Mouse (Mus musculus): ENCODE measurements around the gene Pomp. TPM values are rescaled to one million over a fixed set of nuclear protein-coding genes. Genes with fewer than 3 reads are reported as not detected.
A peak's percentile ranks its signal among the peaks of the same experiment; 100 is the strongest.

The Pomp gene
- 682 and 692 TPM in 2 replicates for polyA plus RNA-seq (2015; fragmentation: Nextera tagmentation; extraction: Ambion mirVana)

- DNase-seq (ENCODE audit: low spot score), result peak; percentile 92
Observed at GRCm38 (mm10) chr5:147860449-147861261, at the start of gene Pomp. Gene Pomp (plus strand): TSS chr5:147860461.

GRCm38 (mm10) chr5:147812255-147813040, 47.8 kb upstream of the Pomp start:
- DNase-seq (ENCODE audit: low spot score), result no peak

- no peak for DNase-seq (ENCODE audit: low spot score)
Observed at GRCm38 (mm10) chr5:147814971-147815370, 45.3 kb upstream of the Pomp start.

GRCm38 (mm10) chr5:147815592-147815991, 44.7 kb upstream of the Pomp start:
- no peak for DNase-seq (ENCODE audit: low spot score)

GRCm38 (mm10) chr5:147816465-147816864, 43.8 kb upstream of the Pomp start:
- DNase-seq (ENCODE audit: low spot score), result no peak

- DNase-seq (ENCODE audit: low spot score), result no peak
Observed at GRCm38 (mm10) chr5:147817747-147818496, 42.3 kb upstream of the Pomp start.

GRCm38 (mm10) chr5:147818866-147819265, 41.4 kb upstream of the Pomp start:
- no peak for DNase-seq (ENCODE audit: low spot score)

GRCm38 (mm10) chr5:147819895-147820294, 40.4 kb upstream of the Pomp start:
- no peak for DNase-seq (ENCODE audit: low spot score)

GRCm38 (mm10) chr5:147824021-147824605, 36.1 kb upstream of the Pomp start:
- no peak for DNase-seq (ENCODE audit: low spot score)

GRCm38 (mm10) chr5:147825375-147825969, 34.8 kb upstream of the Pomp start:
- peak; percentile 23 for DNase-seq (ENCODE audit: low spot score)

GRCm38 (mm10) chr5:147826091-147826490, 34.2 kb upstream of the Pomp start:
- DNase-seq (ENCODE audit: low spot score), result no peak

- no peak for DNase-seq (ENCODE audit: low spot score)
Observed at GRCm38 (mm10) chr5:147826546-147826945, 33.7 kb upstream of the Pomp start.

- DNase-seq (ENCODE audit: low spot score), result no peak
Observed at GRCm38 (mm10) chr5:147828846-147829245, 31.4 kb upstream of the Pomp start.

GRCm38 (mm10) chr5:147832842-147833241, 27.4 kb upstream of the Pomp start:
- DNase-seq (ENCODE audit: low spot score), result no peak

- DNase-seq (ENCODE audit: low spot score), result no peak
Observed at GRCm38 (mm10) chr5:147834841-147835500, 25.3 kb upstream of the Pomp start.

- DNase-seq (ENCODE audit: low spot score), result no peak
Observed at GRCm38 (mm10) chr5:147839418-147839817, 20.8 kb upstream of the Pomp start.

GRCm38 (mm10) chr5:147843340-147843739, 16.9 kb upstream of the Pomp start:
- no peak for DNase-seq (ENCODE audit: low spot score)

- no peak for DNase-seq (ENCODE audit: low spot score)
Observed at GRCm38 (mm10) chr5:147845319-147845718, 14.9 kb upstream of the Pomp start.

GRCm38 (mm10) chr5:147847361-147847760, 12.9 kb upstream of the Pomp start:
- no peak for DNase-seq (ENCODE audit: low spot score)

- DNase-seq (ENCODE audit: low spot score), result peak; percentile 42
Observed at GRCm38 (mm10) chr5:147848164-147848863, 11.9 kb upstream of the Pomp start.
